Mouse (Mus musculus) gastrocnemius, postnatal 4 days (tissue): ENCODE data around the gene Tceanc2. TPM values are rescaled to one million over a fixed set of nuclear protein-coding genes. Genes with fewer than 3 reads are reported as not detected.
A peak's percentile ranks its signal among the peaks of the same experiment; 100 is the strongest.
"Not testable (repeated sequence)": the region's sequence is repeated elsewhere in the genome, so short reads cannot be mapped to it uniquely, and the experiment has no call there.

Experiments used
- DNase-seq, 2 experiments: peaks; one replicate each; pipeline ENCODE4 v3.0.0; 2021 to 2022; ENCODE audit warnings: low spot score in 2 of 2, mixed read lengths in 2 of 2
- total RNA-seq, 2 experiments: library from RNA; stranded (reverse); gene quantifications; 2 replicates each; pipeline ENCODE4 v1.2.3; 2021

The Tceanc2 gene
- total RNA-seq, 2 experiments from 2014 or later: 17.8 to 21.4 TPM

DNA sequence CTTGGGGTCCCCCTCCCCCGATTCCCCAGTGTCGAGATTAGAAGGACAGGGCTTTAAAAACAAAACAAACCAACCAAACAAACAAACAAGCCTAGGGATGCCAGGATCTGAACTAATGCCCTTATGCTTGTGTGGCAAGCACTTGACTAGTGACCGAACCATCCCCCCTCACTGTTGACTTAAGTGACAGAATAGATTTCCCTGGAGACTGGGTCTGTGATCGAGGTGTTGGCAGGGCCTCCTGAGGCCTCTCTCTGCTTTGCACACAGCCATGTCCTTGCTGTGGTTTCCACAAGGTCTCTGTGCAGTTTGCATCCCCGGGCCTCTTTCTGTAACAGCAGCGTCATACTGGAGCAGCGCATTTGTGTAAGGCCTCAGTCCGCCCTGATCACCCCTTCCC is 49.5 kb downstream of the Tceanc2 start:
- DNase-seq: no peak

DNA sequence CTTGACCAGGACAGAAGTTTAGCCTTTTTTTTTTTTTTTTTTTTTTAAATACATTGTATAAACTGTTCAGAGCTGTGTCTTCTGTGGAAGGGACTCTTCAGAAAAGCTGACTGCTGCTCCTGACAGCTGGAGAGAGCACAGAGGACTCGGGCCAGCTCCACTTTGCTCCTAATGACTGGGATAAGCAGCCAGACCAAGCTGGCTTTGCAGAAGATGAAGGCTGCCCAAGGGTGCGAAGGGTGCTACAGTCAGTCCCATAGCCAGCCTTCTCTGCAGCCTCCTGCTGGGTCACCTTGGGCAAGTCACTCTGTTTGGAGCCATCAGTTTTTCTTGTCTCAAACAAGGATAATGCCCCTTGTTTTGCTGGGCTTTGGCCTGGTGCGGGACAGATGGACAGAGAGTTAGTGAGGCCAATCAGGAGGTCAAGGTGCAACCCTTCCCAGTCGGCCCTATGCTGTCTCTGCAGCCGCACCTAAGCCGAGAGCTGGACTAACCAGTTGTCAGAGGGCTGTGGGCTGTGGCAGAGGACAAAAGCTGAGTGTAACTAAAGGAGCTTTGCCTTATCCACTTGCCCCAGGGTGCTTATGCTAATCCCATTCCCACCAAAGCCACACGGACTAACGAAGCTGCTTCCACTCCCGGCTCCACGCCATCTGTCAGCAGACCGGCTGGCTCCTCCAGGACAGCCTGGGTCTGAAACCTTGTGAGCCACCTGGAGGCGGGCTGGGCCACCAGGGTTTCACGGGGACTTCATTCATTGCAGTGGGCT is 50.8 kb downstream of the Tceanc2 start:
- DNase-seq: no peak

DNA sequence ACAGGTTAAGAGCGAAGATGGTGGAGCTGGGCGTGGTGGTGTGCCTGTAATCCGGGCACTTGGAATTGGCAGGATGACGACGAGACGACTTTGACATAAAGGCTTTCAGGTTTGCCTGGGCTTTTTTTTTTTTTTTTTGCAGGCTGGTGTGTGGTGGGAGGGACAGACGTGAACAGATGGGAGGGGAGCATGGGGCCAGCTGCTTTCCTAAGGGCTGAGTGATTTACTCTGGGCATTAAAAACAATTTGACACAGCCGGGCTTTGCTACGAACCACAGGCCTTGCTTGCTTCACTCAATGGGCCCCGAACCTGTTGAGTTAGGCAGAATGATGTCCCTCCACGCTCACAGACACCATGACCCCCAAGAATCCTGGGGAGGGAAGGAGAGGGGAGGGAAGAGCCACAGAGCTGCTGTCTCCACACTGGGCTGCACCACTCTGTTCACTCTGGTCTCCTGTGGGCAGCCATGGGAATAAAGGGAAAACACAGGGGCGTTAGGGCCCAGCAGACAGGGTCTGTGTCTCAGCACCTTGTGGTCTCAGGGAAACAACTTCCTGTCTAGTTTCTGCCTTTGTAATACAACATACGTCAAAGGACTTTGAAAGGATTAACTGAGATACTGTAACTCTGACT is 51.9 kb downstream of the Tceanc2 start:
- DNase-seq: no peak

DNA sequence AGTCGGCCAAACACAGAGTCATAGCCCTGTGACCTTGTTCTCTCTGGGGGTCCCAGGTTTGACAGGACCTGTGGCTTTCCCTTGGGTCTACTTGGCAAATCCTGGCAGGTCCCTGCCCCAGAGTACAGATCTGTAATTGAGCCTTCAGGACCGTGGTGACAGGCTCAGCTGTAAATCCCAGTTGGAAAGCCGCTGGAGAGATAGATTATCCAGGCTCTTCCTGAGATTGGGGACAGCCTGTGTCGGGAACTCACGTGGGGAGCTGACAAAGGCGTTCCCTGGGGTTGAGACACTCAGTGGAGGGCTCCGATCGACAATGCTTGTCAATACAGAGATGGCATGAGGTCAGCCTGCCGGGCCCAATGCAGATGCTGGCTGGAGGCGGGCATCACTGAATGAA is 52.5 kb downstream of the Tceanc2 start:
- DNase-seq: no peak

DNA sequence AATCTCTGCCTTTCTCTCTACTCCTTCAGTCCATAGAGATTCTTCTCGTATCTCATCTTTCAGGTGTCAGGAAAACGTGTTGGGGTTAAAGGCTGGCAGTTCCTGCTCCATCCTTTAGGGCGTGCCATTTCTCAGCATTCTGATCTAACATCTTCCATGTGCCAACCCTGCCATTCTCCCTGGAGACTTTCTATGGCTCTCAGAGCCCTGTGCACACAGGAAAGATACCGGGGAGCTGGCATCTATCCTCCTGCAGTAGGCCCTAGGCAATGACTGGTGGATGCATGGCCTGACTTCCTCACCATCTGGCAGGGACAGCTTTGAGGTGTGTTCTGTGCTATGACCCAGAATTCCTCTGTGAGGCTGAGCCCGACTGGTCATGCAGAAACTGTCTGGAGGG is 53.8 kb downstream of the Tceanc2 start:
- DNase-seq: no peak

DNA sequence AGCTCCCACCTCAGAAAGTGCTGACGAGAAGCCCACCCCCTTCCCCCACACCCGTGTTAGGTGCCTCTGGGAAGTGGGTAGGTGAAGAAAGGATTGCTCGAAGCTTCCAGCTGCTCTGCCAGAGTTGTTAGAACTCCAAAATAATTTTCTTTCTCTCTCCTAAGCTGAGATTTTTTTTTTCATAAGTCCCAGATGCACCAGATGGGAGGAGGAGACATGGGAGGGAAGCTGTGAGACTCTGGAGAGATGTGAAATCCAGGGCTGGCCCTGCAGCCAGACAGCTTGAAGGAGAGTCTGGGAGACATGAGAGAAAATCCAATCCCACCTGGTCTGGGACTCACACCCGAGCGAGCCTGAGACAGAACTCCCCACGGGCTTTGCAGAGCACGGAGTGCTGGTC is 54.5 kb downstream of the Tceanc2 start:
- no peak for DNase-seq

DNA sequence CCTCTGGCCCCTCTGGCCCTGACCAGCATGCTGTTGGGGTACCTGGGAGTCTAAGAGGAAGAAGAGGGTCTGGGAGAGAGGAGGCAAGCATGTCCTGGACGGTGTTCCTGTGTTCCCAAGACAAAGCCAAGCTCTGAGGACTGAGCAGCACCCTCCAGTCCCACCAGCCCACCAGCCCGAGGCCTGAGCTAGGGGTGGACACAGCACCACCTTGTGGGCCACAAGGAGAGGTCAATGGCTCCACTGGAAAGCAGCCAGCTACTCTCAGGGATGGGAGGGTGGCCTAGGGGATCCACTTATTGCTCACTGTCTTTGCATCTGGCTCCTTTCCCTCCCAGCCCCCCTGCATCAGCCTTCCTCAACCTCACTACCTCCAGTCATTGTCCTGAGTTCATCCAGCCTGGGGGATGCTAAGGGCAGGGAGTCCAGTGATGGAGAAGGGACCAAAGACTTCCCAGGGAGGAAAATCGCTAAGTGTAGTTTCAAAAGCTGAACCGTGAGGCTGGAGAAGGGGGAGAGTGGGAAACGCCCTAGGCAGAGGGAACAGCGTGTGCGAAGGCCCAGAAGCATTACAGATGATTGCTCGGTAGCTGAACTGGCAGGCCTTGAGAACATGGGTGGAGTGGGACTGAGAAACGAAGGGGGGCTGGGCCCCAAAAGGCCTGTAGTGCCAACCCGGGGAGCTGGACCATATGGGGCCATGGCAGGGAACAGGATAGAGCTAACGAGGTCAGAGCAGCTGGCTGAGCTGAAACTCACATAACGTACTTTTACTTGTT is 57.6 kb downstream of the Tceanc2 start:
- DNase-seq: peak in 1 of 2 experiments; percentile 57

DNA sequence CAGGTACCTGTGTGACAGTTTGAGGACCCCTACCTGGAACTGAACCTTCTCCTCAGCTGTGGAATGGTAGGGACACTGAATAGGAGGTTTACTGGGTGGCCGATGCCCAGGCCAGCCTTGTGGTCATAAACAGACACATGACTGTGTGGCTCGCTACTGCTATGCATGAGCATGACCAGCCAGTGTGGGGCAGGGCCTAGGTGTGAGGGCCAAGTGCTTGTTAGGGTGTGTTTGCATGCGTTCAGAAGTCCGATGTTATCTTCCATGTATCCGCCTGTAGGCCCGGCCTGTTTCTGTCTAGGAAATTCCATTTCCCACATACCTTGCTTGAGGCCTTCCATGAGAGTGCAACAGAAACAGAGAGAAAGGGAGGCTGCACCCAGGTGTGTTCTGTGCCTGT is 58.2 kb downstream of the Tceanc2 start:
- DNase-seq: no peak

DNA sequence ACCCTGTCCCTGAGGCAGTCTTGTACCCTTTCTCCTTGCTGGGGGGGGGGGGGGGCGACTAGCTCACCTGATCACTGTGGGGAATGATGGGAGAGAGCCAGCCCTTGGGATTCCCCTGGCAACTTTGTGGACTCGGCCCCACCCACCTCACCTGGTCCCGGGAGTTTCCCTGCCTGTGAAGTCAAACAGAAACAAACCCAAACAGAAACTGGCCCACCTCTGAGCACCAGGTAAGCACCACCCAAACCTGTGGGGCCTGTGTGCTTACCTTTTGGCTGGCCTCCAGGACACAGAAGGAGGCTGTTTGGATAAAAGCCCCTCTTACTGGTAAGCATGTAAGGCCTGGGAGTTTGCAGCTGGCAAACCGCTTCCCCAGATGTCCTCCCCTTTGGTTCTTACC is 59.9 kb downstream of the Tceanc2 start:
- DNase-seq: no peak

DNA sequence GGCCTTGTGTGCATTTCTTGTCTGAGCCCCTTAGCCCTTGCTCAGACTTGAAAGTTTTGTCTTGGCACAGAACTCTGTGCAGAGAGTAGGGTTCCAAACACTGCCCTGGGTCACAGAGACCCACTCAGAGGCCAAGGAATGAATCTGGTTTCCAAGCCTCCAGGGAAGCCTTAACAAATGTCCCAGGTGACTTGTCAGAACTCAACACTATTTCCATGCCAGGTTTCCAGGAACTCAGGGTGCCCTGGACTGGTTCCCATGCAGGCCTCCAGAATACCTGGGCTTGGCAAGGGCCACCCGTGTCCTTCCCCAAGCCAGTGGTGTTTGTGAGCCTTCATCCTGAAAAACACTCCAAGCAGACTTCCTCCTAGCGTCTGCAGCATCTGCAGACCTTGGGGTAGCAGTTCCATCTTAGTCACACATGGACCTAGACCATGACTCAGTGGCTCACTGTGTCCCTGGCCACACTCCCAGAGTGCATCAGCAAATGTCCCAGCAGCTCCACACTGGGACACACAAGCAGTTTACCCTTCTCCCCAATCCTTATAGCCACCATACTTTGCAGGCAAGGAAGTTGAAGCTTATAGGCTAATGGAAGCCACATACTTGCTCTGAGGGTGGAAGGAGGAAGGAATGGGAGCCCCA is 61.1 kb downstream of the Tceanc2 start:
- DNase-seq: no peak

DNA sequence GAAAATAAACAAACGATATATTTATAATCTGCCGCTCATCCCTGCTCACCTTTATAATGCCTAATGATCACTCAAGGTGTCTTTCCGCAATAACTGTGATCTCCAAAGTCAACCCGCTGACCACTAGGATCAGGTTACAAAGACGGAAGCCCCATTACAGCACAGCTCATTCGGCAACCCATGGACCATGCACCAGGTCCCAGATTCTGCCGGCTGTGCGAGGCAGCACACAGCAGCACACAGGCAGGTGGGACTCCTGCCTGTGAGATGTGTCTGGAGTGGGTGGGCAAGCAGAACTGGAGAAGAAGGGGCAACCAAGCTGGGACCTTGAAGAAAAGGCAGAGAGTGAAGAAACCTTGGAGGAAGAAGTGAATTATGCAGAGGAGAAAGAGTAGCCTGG is 64.6 kb downstream of the Tceanc2 start:
- no peak for DNase-seq

DNA sequence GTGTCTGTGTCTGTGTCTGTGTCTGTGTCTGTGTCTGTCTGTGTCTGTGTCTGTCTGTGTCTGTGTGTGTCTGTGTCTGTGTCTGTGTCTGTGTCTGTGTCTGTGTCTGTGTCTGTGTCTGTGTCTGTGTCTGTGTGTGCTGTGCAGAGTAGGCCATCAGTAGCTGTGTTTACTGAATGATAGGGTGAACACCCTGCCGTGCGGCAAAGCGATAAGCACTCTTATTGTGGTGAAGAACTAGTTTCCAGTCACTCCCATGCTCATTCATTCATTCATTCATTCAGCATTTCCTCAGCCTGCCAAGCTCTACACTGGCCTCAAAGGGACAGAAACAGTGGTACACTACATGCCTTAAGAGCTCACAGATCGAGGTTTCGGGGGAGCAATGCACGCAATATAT is 69.7 kb downstream of the Tceanc2 start:
- DNase-seq: not testable (repeated sequence)

DNA sequence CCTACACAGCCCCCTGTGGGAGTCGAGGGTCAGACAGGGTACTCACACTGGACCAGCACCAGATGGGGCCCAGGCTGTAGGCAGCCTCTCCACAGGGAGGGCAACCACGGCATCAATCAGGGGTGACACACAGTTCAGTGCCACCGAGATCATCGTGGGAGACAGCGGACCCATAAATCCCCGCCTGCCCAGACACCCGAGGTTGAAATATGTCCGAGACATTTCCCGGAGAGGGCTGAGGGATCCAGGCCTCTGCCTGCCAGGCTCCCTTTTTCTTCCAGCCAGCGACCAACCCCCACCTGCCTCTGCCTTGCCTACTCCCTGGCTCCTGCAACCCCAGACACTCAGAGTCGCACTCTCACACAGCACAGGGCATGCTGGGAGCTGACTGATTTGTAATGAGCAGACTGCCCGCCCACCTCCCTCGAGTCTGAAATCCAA is 70.6 kb downstream of the Tceanc2 start:
- DNase-seq: no peak

DNA sequence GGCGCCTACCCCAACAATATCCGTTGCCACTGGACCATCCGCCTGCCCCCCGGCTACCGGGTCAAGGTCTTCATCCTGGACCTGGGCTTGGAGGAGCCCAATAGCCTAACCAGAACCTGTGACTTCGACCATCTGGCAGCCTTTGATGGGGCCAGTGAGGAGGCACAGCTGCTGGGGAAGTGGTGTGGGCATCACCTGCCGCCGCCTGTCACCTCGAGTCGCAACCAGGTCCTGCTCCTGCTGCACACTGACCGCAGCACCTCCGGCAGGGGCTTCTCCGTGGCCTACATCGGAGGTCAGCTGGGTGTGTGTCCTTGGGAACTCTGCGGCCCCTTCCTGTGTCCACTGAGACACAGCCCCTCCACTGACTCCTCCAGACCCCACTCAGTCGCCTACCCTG is 72.1 kb downstream of the Tceanc2 start:
- no peak for DNase-seq

DNA sequence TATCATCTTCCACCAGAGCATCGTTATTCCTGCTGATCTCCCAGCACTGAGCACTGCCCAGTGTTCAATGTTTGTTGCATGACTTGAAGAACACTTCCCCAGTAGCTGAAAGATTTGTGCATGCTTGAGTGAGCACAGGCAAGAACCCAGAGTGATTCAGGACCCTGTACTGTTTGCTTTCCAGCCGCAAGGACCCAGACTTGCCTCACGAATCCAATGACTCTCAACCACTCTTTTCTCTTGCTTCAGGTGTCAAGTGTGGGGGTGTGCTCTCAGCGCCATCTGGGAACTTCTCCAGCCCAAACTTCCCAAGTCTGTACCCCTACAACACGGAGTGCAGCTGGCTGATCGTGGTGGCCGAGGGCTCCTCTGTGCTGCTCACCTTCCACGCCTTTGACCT is 76.7 kb downstream of the Tceanc2 start:
- DNase-seq: no peak

DNA sequence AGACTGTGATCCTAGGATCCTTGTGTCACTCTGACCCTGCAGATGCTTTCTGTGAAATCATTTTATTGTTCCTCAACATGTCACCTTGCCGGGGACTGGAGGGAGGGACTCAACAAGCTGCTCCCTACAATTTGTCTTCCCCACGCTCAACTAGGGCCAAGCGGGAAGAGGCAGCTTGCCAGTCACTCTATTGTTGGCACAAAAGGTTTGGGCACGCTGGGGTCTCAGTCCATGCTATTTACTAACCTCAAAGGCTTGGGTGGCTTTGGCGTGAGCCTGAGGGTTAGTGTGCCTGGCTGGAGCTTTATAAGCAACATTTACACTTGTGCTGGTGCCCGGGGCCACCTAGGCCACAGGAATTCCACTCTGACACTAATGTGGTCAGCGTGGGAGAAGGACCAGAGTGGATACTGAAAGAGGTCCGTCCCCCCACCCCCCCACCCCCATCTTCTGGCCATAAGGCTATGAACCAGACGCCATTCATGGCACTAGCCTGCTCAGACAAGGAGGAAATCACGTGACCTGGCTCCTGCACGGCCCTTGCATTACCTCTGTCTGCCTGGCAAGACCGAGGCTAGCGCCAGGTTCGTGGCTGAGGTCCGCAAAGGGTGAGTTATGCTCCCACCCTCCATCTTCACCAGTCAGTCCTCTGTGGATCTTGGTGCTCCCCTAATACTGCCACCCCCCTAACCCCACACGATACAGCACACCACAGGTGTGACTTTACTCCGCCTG is 80.0 kb downstream of the Tceanc2 start:
- DNase-seq: no peak

DNA sequence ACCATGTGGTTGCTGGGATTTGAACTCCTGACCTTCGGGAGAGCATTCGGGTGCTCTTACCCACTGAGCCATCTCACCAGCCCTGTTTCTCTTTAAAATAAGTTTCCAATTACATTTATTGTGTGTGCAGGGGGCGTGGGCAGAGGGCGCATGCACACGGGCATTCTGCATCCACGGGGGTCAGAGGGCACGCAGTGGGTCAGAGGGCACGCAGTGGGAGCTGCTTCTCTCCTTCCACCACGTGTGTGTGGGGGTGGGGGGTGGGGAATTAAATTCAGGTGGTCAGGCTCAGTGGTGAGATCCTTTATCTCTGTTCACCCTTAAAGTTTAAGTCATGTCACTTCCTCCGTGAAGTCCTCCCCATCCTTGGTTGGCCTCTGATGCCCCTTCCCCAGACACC is 80.5 kb downstream of the Tceanc2 start:
- DNase-seq: no peak

DNA sequence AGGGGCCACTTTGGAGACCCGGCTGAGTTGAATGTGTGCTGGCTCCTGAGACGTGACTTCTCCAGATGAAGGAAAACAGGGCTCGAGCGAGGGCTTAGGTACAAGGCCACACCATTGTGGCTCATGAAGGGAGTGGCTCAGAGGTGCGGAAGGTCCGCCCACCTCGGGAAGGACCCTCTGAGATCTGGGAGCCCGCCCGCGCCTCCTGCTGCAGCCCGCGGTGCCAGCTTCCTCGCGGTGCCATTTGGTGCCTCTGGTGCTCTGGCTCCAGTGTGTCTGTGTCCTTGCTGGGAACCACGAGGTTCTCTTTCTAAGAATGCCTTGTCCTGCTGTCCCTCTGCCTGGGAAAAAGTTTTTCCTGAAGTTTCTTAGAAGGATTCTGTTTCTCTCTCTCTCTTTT is 81.0 kb downstream of the Tceanc2 start:
- no peak for DNase-seq

DNA sequence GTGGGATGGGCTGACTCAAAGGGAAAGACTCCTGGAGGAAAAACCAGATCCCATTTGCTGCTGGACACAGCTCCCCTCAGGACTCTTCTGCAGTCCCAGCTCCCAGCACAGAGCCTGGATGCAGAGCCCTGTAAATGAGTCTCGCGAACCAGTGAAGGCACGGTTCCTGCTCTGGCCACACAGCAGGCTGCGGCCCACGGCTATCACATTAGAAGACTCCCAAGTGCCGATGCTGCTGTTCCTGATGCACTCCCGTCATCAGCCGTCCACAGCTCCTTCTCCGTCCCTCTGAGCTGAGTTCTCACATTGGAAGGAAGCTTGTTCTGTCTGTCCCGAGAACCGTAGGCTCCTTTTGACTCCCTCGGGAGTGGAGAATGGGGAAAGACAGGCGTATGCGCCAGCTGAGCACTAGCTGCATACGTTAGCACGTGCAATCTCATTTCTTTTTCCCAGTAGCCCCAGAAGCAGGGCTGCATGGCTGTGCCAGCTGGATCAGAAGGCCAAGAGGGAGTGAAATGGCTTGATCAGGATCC is 82.0 kb downstream of the Tceanc2 start, which contains the start of gene Cdcp2:
Gene Cdcp2 (plus strand): TSS at position 51 of the 533 bp plus-strand sequence.
- no peak for DNase-seq

DNA sequence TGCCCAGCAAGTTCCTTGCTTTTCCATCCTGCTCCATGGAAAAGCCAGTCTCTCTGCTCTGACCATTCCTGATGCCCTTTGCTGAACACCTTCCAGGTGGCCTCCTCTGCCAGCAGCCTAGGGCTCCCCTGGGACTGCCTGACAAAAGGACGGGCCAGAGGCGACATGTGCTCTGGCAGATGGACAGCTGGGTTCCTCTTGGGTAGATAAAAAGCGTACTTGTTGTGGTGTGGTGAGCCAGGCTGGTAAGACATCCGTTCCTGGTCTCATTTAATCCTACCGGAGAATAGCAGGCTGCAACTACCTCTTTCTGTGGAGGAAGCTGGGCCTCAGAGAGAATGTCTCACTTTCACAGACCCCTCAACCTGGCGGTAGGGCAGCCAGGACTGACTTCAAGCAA is 82.9 kb downstream of the Tceanc2 start:
- no peak for DNase-seq
